Mouse (Mus musculus) hematopoietic stem cell, adult 5-6 weeks (primary cell): ENCODE measurements around the gene Tcerg1l. TPM values are rescaled to one million over a fixed set of nuclear protein-coding genes. Genes with fewer than 3 reads are reported as not detected.

Experiments
- ATAC-seq, 2 experiments: fragments of 125-278 bp in 1 of 2; replicated peaks in 1 of 2; 2 replicates each; pipeline ENCODE4 v1.8.0; 2016 to 2017; ENCODE audit warnings: inconsistent platforms in 2 of 2, mild to moderate bottlenecking in 2 of 2, moderate number of reproducible peaks in 2 of 2, low read depth in 1 of 2, moderate TSS enrichment in 1 of 2; ENCODE audit not compliant: low FRiP score in 2 of 2, poor library complexity in 2 of 2, severe bottlenecking in 2 of 2, insufficient read depth in 1 of 2, low TSS enrichment in 1 of 2
- total RNA-seq: library from RNA; stranded (forward); fragments of 172-1452, 232-1000 nt; gene quantifications from 2 replicates; pipeline ENCODE4 v1.2.3, GENCODE M21; 2017

Gene Tcerg1l
- total RNA-seq, 1 experiment from 2014 or later = not detected

DNA sequence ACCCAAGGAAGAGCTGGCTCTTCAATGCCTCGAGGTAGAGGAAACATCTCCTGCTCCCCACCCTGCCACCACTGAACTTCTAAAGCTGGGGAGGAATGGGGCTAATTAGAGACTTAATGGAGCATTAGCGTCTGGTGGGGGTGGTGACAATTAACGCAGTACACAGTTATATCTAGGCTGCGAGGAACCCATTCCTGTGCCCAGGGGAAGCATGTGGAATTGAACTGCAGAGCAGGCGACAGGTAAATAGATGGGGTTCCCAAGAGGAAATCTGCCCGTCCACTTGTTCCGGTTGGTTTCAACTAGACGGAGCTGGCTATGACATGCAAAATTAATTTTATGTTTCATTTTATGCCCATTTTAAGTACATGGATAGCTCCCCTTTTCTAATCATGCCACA lies 128.1 kb downstream of the Tcerg1l start:
- no peak for ATAC-seq

GRCm38 (mm10) chr7:138267976-138268646 lies 129.4 kb downstream of the Tcerg1l start:
- no peak for ATAC-seq

DNA sequence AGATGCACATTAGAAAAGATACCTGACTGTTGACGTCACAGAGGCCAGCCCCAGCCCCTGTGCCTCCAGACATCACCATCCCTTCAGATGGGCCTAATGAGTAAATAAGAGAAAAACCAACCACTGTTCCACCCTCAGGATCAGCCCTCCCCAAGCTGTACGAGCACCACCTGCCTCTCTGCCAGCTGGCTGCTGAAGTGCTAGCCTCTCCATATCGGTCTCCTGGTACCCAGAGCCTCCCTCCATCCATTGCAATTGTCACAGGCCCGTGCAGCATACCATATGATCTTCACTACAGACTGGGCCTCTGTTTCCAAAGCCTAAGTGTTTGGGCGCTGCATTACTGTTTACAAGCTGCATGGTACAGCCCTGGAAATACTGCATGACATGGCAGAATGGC lies 148.9 kb downstream of the Tcerg1l start:
- no peak for ATAC-seq

- peak in 1 of 2 experiments; percentile 68; a peak in 3 of 4 replicates for ATAC-seq
Measured at GRCm38 (mm10) chr7:138248176-138248575, 149.4 kb downstream of the Tcerg1l start.

GRCm38 (mm10) chr7:138246684-138247083 lies 150.8 kb downstream of the Tcerg1l start:
- ATAC-seq = peak; percentile 76 to 80

DNA sequence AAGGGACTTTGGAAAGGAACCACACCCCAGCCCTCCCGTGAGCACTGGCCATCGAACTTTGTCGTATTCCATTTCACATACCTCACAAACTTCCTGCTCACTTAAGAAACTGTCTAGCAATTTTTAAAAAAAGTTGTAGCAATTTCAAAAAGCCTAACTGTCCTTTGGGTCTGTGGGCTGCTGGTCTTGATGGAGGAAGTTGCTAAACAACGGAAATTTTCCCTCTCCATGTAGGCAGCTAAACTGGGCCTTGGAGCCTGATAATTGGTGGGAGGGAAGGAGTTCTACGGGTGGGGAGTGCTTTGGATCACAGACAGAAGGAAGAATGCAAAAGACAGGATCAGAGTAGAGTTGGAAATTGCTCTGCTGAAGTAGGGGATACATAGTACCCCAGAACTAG lies 155.3 kb downstream of the Tcerg1l start:
- no peak for ATAC-seq

DNA sequence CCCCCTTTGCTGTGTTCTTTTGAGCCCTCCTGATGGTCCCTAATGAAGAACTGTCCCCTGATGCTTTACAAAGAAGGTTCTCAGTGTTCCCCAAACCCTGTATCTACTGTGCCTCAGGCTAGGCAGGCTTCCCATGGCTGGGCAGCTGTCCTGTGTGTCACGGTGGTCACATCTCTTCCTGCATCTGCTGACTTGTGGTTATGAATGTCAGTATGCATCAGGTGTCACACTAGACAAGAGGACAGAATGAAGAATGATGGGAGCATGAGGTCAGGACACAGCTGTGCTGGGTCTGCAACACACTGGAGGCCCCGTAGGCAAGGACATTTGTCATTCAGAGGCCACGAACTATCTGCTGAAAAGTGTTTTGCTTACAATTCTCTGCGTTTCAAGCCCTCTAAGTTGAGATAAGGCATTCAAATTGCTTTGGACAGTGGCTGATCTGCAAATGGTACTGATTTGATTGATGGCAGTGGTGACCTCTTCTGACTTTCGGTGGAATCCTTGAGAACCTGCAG lies 159.8 kb downstream of the Tcerg1l start:
- ATAC-seq = peak; percentile 86 to 91

DNA sequence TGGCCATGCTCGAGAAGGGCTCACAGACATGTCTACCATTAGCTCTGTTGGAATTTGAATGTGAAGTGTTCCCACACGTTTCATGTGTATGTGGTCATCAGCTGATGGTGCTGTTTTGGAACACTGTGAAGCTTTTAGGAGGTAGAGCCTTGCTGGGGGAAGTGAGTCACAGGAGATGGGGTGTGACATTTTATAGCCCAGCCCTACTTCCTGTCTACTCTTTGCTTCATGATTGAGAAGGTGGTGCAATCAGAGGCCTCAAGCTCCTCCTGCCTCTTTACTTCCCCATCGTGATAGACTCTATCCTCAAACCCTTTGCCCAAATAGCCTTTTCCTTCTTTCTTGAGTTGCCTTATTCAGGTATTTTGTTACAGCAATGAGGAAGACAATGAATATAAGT lies 173.3 kb downstream of the Tcerg1l start:
- ATAC-seq = peak; percentile 56 to 72; a peak in 2 of 4 replicates

DNA sequence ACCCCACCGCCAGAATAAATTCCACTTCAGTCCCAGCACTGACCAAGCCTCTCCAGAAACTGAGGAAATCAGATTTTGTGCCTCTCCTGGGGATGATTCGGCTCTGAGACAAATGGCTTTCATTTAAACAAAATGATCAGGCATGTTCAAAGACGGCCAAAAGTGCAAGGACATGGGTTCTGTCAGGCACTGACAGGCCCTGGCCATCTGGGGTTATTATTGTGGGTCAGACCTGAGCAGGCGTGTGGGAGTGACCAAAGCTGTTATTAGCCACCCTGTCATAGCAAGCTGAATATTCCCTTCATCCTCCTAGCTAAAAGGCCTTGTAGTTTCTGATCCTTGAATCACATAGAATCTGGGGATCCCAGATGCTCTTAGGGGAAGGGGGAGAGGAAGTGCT lies 174.6 kb downstream of the Tcerg1l start:
- ATAC-seq = no peak

DNA sequence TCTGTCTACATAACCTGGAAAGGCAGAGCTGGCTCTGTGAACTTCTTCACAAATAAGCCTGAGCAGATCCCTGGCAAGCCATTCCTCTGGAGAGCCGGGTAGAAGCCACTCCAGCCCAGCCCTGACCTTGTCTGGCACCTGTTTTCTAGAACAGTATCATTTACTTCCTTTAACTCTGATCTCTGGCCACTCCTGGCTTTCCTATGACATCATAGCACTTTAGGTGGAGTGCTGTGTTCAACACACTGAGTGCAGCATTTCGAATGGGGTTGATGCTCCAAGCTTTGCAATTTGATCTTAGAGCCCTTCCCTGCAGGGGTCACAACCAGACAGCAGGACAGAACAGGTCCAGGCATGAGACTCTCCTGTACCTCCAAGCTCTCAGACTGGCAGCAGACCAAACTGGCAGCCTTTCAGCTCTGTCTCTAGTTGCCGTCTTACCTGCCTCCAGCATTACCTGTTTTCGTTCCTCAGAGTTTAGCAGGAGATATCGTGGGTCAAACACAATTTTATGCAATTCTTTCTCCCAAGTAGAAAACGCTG lies 179.9 kb downstream of the Tcerg1l start:
- no peak for ATAC-seq

- peak; percentile 68 to 71 for ATAC-seq
Measured at GRCm38 (mm10) chr7:138215177-138215830, 182.2 kb downstream of the Tcerg1l start.

GRCm38 (mm10) chr7:138214710-138215109 lies 182.8 kb downstream of the Tcerg1l start:
- ATAC-seq = peak; percentile 22 to 33; a peak in 2 of 4 replicates

GRCm38 (mm10) chr7:138209769-138210168 lies 187.8 kb downstream of the Tcerg1l start:
- no peak for ATAC-seq

- peak; percentile 35 to 46; a peak in 2 of 4 replicates for ATAC-seq
Measured at GRCm38 (mm10) chr7:138205124-138205523, 192.4 kb downstream of the Tcerg1l start.

DNA sequence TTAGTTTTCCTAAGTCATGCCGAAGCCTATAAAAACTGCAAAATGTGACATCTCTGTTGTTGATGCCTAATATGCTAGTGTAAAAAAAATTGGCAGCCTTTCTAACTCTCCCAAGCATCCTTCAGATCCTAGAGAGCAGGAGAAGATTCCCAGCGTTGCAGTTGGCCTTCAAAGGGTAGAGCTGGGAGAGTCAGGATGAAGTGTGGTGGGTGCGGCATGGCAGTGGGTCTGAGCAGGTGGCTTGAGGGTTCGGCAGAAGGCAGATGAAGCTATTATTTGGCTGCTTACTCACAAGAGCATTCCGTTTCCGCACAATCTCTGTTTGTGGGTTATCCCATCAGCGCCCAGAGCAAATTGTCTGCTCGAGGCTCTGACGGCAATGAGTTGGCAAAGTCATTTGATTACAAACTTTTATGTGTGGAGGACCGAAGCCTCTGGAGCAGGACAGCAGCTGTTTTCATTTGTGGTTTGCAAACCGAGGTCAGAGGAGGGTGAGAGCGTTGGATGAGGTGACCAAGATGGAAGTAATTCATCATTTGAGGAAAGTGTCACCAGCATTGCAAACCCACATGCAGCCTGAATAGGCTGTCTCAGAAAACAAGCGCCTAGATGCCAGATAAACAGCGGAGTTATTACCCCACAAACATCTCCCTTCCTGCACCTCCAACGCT lies 195.2 kb downstream of the Tcerg1l start:
- peak; percentile 79 to 81 for ATAC-seq

DNA sequence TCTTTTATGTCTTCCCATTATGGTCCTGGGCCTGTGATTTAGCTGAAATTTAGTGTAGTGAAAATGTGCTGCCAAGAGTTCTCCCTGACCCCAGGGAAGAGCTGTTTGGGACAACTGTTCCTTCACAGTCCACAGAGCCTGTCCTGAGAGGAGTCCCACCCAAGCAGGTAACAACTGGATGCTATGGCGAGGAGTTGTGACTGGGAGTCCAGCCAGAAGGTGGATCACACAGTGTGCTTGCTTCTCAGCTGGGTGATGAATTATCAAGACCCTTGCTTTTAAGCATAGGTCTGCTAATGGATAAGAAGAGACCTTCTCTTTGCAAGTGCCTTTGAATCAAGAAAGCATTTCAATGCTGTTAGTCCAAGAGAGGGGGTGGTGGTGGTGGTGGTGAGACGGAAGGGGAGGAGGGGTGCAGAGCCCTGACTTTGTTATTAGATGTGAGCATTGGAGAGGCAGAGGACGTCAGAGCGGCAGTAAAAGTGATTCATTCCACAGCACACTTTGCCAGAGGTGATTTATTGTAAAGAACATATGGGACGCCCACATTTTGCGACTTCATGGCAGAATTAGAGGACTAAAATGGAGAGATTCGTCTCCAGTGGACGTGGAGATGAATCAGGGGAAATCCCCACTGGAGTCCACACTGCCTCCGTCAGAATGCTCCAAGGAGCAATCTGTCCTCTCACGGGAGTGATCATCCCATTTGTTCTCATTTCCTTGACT lies 198.0 kb downstream of the Tcerg1l start:
- ATAC-seq = no peak

GRCm38 (mm10) chr7:138196139-138196538 lies 201.4 kb downstream of the Tcerg1l start:
- no peak for ATAC-seq
